Comparison of ENCODE assay signal across 8 mouse cellular contexts in genomic region chr4:121230943-121231614, GRCm38 (mm10). TPM values are rescaled to one million over a fixed set of nuclear protein-coding genes. Genes with fewer than 3 reads are reported as not detected.
DNase-seq lines count a peak whose midpoint lies in the region; ATAC-seq and TF ChIP-seq lines count a peak whose summit lies in the region.

No protein-coding gene starts in this region.

- no peak for ATAC-seq in heart, postnatal 0 days (ENCODE audit: insufficient read depth, low read depth)
- ATAC-seq in midbrain, embryonic 15.5 days (replicated peaks), result peak; percentile 79

- 4% methylated on average over 16 of the region's 16 CpGs for WGBS in heart, postnatal 0 days
- WGBS in hindbrain, embryonic 10.5 days, result 3% methylated on average over 16 of the region's 16 CpGs
- WGBS in midbrain, embryonic 15.5 days, result 2% methylated on average over 16 of the region's 16 CpGs

- no peak overlapping the region for H3K9ac ChIP-seq in heart, postnatal 0 days (replicated peaks; ENCODE audit: low read depth, low read length)
- peak overlapping the region; percentile 6; the same call in 1 of the 2 replicates for H3K9ac ChIP-seq in midbrain, embryonic 15.5 days

- peak overlapping the region; percentile 47 for H3K4me2 ChIP-seq in heart, postnatal 0 days (ENCODE audit: low read depth, low read length)
- peak overlapping the region; percentile 48 for H3K4me2 ChIP-seq in midbrain, embryonic 15.5 days

- TF ChIP-seq CTCF in heart, postnatal 0 days (IDR thresholded peaks at IDR 0.05; ENCODE audit: low read depth), result no peak

- no peaks in the 10 kb centered on the region for H3K9me3 ChIP-seq in heart, postnatal 0 days (replicated peaks; ENCODE audit: control insufficient read depth, low read length)
- H3K9me3 ChIP-seq in hindbrain, embryonic 10.5 days, result 0 out of 2 replicates have a peak, but pooled peaks cover 2% of the 10 kb centered on the region
- H3K9me3 ChIP-seq in midbrain, embryonic 15.5 days, result no peaks in the 10 kb centered on the region

- H3K27me3 ChIP-seq in heart, postnatal 0 days (ENCODE audit: control insufficient read depth, insufficient read depth, low read length), result no peaks in the 10 kb centered on the region
- no peaks in the 10 kb centered on the region for H3K27me3 ChIP-seq in hindbrain, embryonic 10.5 days (ENCODE audit: insufficient read depth, poor library complexity, severe bottlenecking)
- H3K27me3 ChIP-seq in midbrain, embryonic 15.5 days (replicated peaks), result 0 out of 2 replicates have a peak, but pooled peaks cover 2% of the 10 kb centered on the region

- TF ChIP-seq EP300 in heart, postnatal 0 days (IDR thresholded peaks at IDR 0.05; ENCODE audit: low read depth), result no peak

- H3K4me3 ChIP-seq in heart, postnatal 0 days (ENCODE audit: low read depth, low read length), result peak overlapping the region; percentile 0; the same call in 1 of the 2 replicates
- peak overlapping the region; percentile 51 for H3K4me3 ChIP-seq in hindbrain, embryonic 10.5 days
- H3K4me3 ChIP-seq in midbrain, embryonic 15.5 days, result peak overlapping the region; percentile 26

- no peak for DNase-seq in heart, postnatal 0 days (ENCODE audit: low spot score)
- no peak for DNase-seq in heart, adult 9 months (ENCODE audit: low spot score in 2 of 2)
- DNase-seq in brain, adult 2 months (ENCODE audit: low read depth, low spot score), result peak; percentile 69
- DNase-seq in hindbrain, embryonic 10.5 days (ENCODE audit: low spot score), result peak; percentile 46
- no peak for DNase-seq in ovary, postnatal 36 days (ENCODE audit: low spot score)
- no peak for DNase-seq in adrenal gland, adult 2 months
- no peak for DNase-seq in lung, postnatal 36 days

- no peaks in the 10 kb centered on the region for H3K4me1 ChIP-seq in heart, postnatal 0 days (ENCODE audit: control insufficient read depth, insufficient read depth)
- peaks cover 14% of the 10 kb centered on the region; the same call in 1 of the 2 replicates for H3K4me1 ChIP-seq in hindbrain, embryonic 10.5 days (replicated peaks)
- H3K4me1 ChIP-seq in midbrain, embryonic 15.5 days, result peaks cover 13% of the 10 kb centered on the region

- H3K27ac ChIP-seq in heart, postnatal 0 days (ENCODE audit: low read depth), result no peak overlapping the region
- H3K27ac ChIP-seq in hindbrain, embryonic 10.5 days, result peak overlapping the region; percentile 86
- H3K27ac ChIP-seq in midbrain, embryonic 15.5 days, result peak overlapping the region; percentile 65

- H3K36me3 ChIP-seq in heart, postnatal 0 days (replicated peaks; ENCODE audit: control insufficient read depth, insufficient read depth, low read length), result no peaks in the 10 kb centered on the region
- H3K36me3 ChIP-seq in hindbrain, embryonic 10.5 days, result no peaks in the 10 kb centered on the region
- no peaks in the 10 kb centered on the region for H3K36me3 ChIP-seq in midbrain, embryonic 15.5 days (replicated peaks)

RNA-seq across cellular contexts. Expression of gene Rlf, which starts 16.2 kb away (rescaled TPM):
- 20.9 and 22.3 TPM in 2 replicates for total RNA-seq in heart, postnatal 0 days (2014; rRNA removed; ENCODE audit: low replicate concordance)
- 9.0 and 10.2 TPM in 2 replicates for polyA plus RNA-seq in heart, postnatal 0 days (2015; fragmentation: Nextera tagmentation; extraction: Ambion mirVana)
- 23.9 and 30.8 TPM in 2 replicates for polyA plus RNA-seq in hindbrain, embryonic 10.5 days (2016; fragmentation: Nextera tagmentation; extraction: Ambion mirVana)
- polyA plus RNA-seq in midbrain, embryonic 15.5 days (2015; fragmentation: Nextera tagmentation; extraction: Ambion mirVana), result 31.0 and 33.2 TPM in 2 replicates
- total RNA-seq in adrenal gland, adult 2 months (2021), result 10 to 100 TPM; 11.7 to 16.1 TPM
- 0.88 and 1.1 TPM in 2 replicates for polyA plus RNA-seq in adrenal gland, adult 2 months (2012; rRNA removed)

Comparison
In these comparisons a context has a peak if more than half of its experiments do, and no peak if none do; other contexts are left out.
1. DNase-seq: peak in brain, adult 2 months (single experiment) and hindbrain, embryonic 10.5 days (single experiment); none in heart, postnatal 0 days (single experiment), heart, adult 9 months (0 of 2), ovary, postnatal 36 days (single experiment), adrenal gland, adult 2 months (single experiment) and lung, postnatal 36 days (single experiment).
2. H3K4me3 ChIP-seq: peak in every context shown above with its lines; median percentile 51 in hindbrain, embryonic 10.5 days; 26 in midbrain, embryonic 15.5 days; 0 in heart, postnatal 0 days.